Mouse (Mus musculus): ENCODE measurements around the gene Gpd2.

Gene Gpd2

DNA sequence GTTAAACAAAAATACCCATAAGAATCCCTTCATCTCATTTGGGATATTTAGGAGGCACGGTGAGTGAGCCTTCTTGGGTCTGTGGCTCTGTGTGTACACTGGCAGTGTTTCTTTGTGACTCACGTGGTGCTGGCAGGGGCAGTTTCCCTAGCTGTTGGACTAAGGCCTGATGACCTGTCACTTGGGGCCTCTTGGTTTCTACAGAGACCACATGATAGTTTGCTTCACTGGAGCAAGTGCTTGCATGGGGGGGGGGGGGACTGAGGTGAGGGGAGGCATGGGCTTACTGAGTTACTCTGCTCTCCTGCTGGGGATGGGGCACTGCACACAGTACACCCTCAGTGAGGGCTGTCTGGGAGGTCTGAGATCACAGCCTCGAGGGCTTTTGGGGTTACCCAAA, 64.1 kb downstream of the Gpd2 start:
- DNase-seq (ENCODE audit: low spot score in 2 of 2): peak in 1 of 2 experiments; percentile 30

DNA sequence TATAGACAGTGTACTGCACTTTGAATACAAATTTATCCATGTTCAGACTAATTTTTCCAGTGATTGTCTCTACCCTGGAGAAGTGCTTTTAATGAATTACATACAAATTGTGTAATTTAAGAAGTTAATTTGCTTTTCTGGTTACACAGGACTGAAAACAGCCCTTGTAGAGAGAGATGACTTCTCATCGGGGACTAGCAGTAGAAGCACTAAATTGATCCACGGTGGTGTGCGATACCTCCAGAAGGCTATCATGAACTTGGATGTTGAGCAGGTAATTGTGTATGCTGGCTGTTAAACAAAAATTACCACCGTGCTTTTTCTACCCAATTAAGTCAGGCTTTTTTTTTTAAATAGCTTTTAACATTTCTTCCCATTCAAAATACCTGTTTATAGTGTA, 66.8 kb downstream of the Gpd2 start:
- DNase-seq (ENCODE audit: low spot score in 2 of 2): no peak

DNA sequence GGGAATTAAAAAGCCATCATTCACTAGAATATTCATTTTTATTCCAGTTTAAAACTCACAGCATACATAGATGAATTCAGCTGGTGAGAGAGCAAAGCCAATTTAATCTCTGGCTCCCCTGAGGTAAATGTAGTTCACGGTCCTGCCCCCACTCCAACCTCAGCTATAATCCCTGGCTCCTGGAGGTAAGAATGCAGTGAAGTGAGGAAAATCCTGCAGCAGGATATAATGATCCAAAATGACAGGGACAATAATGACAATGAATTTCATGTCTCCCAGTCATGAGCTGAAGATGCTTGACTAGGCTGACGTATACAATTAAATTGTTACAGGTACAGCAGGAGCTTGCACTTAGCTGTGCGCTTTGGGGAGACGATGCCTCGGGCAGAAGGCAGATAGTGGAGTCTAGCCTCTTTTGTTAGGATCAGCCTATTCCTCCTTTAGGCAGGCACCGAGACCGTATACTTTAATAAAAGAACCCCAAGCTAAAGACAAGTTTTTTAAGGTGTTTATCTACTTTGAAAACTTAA, 74.9 kb downstream of the Gpd2 start:
- no peak for DNase-seq (ENCODE audit: low spot score in 2 of 2)

DNA sequence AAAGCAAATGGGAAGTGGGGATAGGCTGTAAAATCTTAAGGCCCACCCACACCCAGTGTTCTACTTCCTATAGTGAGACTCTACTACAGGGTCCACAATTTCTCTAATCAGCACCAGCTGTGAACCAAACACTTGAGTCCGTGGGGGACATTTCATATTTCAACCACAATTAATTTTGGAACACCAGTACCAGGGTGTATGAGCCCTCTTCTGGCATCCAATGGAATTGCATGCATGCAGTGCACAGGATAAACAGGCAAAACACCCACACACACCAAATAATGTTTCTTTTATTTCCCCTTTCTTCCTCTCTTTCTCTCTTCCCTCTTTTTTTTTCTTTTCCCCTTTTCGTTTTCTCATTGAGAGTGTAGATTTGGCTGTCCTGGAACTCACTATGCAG, 78.6 kb downstream of the Gpd2 start:
- DNase-seq (ENCODE audit: low spot score in 2 of 2): no peak

DNA sequence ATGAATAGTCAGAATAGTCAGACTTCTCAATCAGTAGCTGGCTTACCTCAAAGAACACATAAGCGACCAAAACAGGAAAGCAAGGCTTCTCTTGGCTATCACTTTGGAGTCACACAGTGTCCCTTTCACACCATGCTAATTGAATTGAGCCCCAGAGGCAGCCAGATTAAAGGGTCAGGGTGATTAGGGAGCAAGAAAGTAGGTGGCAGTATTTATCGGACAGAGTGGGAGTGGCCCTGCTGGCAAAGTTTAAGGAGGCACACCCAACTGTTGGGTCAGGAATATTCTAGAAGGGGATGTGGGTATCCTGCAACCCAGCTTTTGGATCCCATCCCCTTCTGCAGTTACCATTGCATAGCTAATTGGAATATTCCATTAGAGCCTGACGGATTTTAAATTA, 80.9 kb downstream of the Gpd2 start:
- DNase-seq (ENCODE audit: low spot score in 2 of 2): no peak

DNA sequence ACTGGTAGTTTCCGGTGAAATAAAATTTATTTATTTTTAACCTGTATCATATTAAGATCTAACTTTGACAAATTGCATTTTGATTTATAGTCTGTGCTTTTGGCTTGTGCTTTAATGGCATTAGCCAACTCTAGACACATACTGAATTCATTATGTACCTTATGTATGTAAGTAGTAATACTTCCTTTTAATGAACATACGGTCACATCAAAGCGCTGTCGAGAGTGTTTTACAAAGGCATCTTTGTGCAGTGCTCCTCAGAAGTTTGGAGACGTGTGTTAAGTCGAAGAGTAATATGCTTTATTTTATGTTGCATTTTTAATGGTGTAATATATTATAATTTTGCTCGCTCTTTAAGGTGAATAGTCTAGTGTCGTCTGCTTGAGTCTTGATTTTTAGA, 88.7 kb downstream of the Gpd2 start:
- no peak for DNase-seq (ENCODE audit: low spot score in 2 of 2)

DNA sequence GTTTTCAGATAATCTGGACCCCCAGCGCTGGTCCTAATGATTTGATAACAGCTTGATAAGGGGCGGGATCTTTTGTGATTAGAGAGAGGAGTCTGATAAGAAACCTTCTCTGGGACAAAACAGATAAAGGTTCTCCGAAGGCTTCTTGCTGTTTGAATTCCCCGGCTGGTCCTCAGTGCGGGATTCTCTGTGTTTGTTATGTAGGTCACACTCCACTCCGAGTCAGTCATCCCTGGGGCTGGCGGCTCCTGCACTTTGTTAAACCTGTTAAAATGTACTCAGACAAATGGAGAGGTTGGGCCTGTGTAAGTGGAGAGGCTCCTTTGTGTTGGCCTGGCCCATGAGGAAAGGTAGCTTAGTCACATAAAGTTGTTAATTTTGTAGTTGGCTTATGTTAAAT, 91.9 kb downstream of the Gpd2 start:
- DNase-seq (ENCODE audit: low spot score in 2 of 2): no peak

DNA sequence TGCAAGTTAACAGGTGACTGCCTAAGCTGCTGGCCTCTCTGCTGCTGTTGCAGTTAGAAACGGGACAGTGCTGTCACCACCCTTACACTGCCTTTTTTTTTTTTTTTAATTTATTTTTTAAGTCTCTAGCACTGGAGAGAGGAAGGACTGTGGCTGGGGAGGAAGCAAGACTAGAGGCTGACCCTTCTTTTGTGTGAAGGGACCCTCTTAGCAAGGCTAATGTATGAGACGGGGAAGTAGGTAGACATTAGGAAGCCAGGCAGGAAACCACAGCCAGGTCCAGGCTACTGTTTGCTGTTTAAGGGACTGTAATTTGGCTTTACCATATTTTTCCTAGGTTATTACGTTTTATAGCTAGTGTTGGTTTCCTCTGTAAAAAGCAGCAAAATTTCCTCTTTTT, 93.4 kb downstream of the Gpd2 start:
- no peak for DNase-seq (ENCODE audit: low spot score in 2 of 2)

DNA sequence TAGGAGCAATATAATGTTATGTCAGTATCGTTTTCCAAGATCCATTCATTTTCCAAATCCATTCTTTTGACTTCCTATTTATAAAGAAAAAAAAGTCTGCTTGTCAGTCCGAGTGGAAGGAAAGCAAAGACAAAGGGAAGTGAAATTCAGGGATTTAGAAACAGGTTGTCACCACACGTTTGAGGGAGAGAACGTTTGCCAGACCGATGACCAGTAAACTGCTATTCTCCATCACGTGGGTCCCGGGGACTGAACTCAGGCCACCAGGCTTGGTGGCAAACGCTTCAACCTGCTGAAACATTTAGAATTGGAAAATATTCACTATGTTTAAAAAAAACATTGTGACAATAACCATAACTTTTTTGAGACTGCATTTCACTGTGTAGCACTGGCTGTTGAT, 93.8 kb downstream of the Gpd2 start:
- no peak for DNase-seq (ENCODE audit: low spot score in 2 of 2)

DNA sequence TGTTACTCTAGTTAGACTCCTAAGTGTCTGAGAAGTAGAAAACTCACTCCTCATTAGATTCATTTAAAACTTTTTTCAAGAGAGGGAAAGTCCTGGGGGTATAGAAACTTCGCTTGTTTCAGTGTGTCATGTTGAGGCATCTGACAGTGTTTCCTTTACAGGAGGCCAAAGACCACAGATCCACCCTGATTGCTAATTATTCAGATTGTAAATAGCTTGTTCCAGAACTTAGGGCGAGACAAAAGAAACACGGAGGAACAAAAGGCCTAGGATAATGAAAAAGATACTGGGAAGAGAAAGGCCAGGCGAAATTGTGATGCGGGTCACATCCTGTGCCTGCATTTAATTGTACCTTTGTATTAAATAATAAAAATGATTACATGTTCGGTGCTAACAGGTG, 96.0 kb downstream of the Gpd2 start:
- DNase-seq (ENCODE audit: low spot score in 2 of 2): no peak

DNA sequence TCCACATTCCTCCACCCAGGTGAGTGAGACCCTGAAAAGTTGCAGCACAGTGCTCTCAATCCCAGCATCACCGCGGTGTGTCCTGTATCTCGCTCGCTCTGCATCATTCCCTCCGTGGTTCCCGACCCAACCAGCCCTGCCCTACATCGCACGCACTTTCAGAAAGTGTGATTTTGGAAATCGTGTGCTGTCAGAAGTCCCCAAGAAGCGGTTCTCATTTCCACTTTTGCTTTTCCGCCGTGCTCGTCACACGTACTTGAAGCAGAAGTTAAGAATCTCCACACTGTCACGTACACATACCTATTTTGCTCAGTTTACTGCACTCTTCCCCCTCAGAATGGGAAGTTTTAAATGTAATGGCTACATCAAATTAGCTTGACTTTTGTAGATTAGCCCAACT, 98.0 kb downstream of the Gpd2 start:
- DNase-seq (ENCODE audit: low spot score in 2 of 2): no peak

DNA sequence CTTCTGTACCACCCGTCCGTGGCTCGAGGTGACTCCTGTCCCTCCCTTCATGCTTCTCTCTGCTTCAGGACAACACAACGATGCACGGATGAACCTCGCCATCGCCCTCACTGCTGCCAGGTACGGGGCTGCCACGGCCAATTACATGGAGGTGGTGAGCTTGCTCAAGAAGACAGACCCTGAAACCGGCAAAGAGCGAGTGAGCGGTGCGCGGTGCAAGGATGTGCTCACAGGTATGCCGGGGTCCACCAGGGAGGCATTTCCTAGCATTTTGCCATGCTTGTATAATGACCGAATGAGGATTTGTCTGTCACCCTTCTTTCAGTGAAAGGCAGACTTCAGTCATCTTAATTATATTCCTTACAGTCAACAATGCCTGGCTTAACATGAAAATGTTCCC, 101.3 kb downstream of the Gpd2 start:
- no peak for DNase-seq (ENCODE audit: low spot score in 2 of 2)

DNA sequence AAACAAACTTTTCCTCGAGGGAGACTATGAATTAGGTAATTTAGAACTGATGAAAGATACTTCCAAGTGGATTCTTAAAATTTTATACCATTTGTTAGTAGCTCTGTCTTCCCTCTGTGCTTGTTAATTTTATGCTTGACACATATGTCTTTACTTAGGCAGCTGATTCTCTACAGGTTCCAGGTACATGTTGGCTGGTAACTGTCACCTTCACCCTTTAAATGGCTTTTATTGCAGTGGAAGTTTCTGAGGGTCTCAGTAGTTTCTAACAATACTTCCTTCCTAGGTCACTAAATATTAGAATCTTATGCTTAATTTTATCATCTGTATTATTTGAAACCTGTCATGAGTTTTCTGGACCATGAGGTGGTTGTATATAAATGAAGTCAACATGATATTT, 105.5 kb downstream of the Gpd2 start:
- DNase-seq (ENCODE audit: low spot score in 2 of 2): no peak

DNA sequence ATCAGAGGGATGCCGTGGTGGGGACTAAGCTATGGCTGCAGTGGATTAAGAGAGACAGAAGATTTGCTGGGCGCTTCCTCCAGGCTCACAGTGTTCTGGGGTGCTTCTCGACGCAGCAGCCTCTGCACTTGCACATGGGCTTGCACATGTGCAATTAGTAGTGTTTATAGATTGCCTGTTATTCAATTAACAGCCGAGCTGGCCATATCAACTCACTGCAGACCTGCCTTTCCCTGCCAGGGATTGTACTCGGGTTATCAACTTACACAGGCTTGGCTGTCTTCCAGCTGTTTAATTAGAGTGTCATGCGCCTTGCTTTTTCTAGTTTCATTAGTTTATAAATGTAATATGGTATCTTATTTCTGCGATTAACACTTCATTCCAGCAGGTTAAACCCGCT, 113.2 kb downstream of the Gpd2 start:
- no peak for DNase-seq (ENCODE audit: low spot score in 2 of 2)

DNA sequence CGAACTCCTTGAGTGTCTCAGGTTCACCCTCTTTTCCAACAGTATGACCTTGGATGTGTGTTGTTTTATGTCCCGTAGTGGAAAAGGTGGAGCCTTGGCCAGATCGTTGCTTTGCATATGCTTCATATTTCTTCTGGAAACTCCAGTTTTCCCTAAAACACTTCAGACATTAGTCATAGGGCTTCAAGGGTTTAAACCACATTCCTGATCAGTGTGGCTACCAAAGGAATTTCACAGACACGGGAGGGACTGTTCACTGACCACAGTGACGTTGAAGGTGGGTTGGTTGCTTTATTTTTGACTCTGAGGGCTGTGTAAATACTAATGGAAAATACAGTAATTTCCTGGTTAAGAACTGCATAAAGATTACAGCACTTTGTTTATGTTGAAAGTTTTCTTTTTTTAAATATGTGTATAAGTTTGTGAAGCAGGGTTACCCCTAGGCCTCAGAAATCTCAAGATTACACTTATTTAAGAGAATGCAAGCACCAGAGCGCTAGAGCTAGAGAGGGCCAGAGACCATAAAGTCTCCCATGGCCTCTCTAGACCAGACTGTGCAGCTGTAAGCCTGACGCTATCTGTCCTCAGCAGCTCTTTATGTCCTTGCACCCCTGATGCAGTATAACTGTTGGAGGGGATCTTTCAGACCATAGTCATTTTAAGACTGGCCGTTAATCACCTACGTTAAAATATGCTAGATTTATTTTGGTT, 116.4 kb downstream of the Gpd2 start:
- no peak for DNase-seq (ENCODE audit: low spot score in 2 of 2)

DNA sequence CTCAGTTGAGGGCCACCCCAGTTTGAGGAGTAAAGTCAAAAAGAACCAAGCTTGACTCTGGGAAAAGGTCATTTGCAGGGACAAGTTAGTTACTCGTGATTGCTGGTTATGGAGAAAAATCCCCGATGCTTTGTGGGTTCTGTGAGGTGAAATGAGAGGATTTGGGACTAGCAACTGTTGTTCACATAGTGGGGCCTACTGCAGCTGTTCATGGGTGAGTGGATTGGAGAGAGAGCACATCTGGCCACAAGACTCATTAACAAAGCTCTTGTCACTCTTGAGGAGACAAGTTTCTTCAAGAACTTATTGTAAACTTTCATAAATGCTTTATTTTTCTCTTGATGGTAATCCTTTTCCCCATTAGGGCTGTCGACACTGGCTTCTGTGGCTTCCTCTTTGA, 117.4 kb downstream of the Gpd2 start:
- no peak for DNase-seq (ENCODE audit: low spot score in 2 of 2)

DNA sequence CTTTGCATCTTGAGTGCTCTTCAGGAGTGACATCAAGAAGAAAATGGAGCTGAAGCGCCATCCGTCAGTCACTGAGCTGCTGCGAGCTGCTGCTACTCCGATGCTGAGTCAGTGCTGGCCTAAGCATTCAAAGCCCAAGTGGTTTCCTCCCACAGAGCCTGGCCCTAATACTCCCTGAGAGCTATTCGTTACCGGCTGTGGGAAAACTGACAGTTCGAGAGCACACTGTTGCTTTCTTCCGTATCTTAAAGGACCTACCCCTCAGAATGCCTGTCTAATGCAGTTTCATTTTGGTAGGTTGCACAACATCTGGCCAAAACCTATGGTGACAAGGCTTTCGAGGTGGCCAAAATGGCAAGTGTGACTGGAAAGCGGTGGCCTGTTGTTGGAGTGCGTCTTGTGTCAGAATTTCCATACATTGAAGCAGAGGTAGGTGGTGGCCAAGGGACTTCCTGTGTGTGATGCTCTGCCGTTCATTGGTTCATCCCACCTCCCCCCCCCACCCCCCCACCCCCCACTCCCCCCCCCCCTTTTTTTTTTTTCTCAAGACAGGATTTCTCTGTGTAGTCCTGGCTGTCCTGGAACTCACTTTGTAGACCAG, 118.9 kb downstream of the Gpd2 start:
- DNase-seq (ENCODE audit: low spot score in 2 of 2): no peak

DNA sequence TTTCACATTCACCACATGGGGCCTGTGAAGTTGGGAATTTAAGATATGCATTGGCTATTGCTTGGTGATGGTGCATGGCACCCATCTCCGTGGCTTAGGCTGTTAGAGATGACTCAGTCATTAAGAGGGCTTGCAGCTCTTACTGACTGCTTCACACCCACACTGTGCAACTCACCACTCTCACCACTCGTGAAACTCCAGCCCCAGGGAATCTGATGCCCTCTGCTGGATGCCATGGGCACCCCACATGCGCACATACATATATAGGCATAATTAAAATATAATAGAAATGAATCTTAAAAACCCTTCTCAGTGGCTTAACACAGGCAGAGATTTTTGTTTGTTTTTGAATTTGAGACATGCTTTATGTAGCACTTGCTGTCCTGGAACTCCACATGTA, 125.1 kb downstream of the Gpd2 start:
- DNase-seq (ENCODE audit: low spot score in 2 of 2): no peak

DNA sequence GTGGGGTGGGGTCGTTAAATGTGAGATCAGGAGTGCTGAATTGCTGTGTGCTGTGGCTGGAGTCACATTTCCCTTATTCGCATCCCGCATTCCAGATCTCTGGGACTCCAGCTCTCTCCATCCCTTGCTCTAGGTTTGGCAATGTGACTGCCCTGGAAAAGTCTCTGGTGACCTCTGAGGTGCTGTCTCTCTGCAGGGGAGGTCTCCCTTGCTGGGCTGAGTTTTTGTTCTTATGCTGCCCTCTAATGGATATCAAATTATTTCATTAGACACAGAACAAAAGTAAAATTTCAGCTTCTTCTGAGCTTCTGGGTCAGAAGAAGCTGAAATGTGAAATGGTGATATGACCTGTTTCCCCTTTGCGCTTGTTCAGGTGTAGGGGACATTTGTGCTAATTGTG, 137.2 kb downstream of the Gpd2 start:
- peak in 1 of 2 experiments; percentile 25 for DNase-seq (ENCODE audit: low spot score in 2 of 2)

DNA sequence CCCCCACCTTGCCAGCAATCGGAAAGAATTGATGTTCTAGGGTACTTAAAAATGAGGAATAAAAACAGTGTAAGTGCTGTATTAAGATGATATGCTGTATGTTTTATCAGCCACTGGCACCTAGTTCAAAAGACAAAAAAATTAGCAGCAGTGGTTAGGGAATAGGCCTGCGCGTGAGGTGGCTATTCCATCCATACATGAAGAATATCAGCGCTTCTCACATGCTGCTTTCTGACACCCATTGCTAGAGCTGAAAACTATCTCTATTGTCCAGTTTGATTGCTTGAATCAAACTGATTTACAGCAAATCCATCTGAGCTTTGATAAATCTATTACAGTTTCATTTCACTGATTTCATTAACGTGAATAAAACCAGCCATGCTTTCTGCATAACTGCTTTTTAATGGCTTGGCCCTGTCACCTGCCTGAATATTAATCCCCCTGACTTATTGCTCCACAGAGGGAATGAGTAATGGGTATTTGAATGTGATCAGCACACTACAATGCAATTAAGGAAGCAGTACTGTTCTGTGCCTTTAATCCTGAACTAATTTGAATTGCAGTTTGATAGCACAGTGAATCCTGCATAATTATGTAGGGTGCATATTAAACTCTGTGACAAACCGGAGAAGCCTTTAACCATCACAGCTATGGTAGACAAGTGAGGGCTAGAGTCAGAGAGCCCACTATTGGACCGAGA, 137.9 kb downstream of the Gpd2 start:
- DNase-seq (ENCODE audit: low spot score in 2 of 2): no peak

DNA sequence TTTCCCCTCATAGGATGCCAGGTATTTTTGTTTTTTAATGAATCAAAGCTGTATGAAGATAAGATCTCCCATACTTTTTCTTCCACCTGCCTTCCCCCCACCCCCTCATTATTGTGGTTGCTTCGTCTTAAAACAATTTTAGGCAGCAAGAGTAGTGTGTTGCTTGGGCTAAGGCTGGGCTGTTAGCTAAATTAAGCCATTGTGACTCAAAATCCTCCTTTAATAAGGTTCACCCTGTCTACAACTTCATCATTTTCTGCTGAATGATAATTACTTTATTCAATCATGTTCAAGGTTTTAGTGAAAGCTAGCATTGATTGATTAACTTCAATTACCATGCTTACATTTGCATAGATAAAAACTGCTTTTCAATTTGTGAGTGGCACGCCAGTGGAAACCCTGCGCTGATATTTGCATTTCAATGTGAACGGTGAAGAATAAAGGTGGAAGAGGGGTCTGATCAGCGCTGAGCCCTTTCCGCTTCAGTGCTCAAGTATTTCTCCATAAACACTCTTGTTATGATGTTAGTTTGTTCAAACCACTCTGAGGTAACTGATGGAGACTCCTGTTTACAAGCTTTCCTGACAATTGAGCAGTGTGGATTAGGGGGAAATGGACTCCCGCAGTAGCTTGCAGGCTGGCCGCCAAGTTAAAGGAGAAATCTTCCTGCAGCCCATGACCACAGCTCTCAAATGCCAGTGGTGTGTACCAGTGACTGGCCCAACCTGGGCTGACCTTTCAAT, 140.9 kb downstream of the Gpd2 start:
- peak in 1 of 2 experiments; percentile 25 for DNase-seq (ENCODE audit: low spot score in 2 of 2)

DNA sequence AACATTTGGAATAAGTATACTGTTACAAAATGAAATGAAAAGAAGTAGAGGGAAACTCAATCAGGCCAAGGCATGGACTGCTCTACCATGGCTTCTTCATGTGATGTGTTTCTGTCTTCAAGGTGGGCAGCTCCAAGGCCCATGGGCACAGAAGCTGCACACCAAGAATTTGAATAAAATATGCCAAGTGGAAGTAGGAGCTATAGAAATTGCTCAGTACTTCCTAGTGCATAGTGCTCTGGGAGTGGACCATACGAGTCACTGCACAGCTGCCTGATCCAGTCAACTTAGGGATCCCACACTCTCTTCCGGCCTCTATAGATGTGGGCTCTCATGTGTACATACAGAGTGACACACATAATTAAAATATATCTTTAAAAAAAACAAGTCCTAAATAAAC, 147.2 kb downstream of the Gpd2 start:
- no peak for DNase-seq (ENCODE audit: low spot score in 2 of 2)

Data from right cerebral cortex, postnatal 10 days (tissue).